Mouse (Mus musculus) layer of hippocampus, postnatal 36 days (tissue): ENCODE data around the gene Draxin. TPM values are rescaled to one million over a fixed set of nuclear protein-coding genes. Genes with fewer than 3 reads are reported as not detected.
"Not testable (repeated sequence)": the region's sequence is repeated elsewhere in the genome, so short reads cannot be mapped to it uniquely, and the experiment has no call there.

Source experiments
- DNase-seq, 2 experiments: peaks; one replicate each; pipeline ENCODE4 v3.0.0; 2022
- total RNA-seq, 2 experiments: library from RNA; stranded (reverse); gene quantifications; 2 replicates each; pipeline ENCODE4 v1.2.3; 2021

Gene Draxin
- total RNA-seq, 2 experiments from 2014 or later, result 1.3 to 1.6 TPM

- DNase-seq, result peak; percentile 81
These were observed 21.0 kb upstream of the Draxin start, which contains the start of gene Fbxo6 for GRCm38 (mm10) chr4:148151267-148152168. TSS of gene Fbxo6 (minus strand) at chr4:148152140.

GRCm38 (mm10) chr4:148150953-148151266 lies 20.4 kb upstream of the Draxin start:
- DNase-seq, result no peak

GRCm38 (mm10) chr4:148150242-148150641 lies 19.7 kb upstream of the Draxin start:
- DNase-seq, result no peak

- no peak for DNase-seq
These were observed 19.0 kb upstream of the Draxin start for GRCm38 (mm10) chr4:148149540-148149939.

GRCm38 (mm10) chr4:148147714-148148113 lies 17.2 kb upstream of the Draxin start:
- DNase-seq, result no peak

GRCm38 (mm10) chr4:148143721-148144120 lies 13.2 kb upstream of the Draxin start:
- no peak for DNase-seq

GRCm38 (mm10) chr4:148140098-148141011 lies 9.9 kb upstream of the Draxin start:
- peak; percentile 94 for DNase-seq

GRCm38 (mm10) chr4:148139767-148140097 lies 9.2 kb upstream of the Draxin start:
- no peak for DNase-seq

- no peak for DNase-seq
These were observed 7.0 kb upstream of the Draxin start for GRCm38 (mm10) chr4:148137503-148137902.

GRCm38 (mm10) chr4:148134988-148135387 lies 4.5 kb upstream of the Draxin start:
- DNase-seq, result no peak

- DNase-seq, result no peak
These were observed 1.1 kb upstream of the Draxin start for GRCm38 (mm10) chr4:148131497-148132081.

- DNase-seq, result no peak
These were observed 365 bp downstream of the Draxin start, which contains the start of gene Mad2l2 for GRCm38 (mm10) chr4:148130133-148130532. TSS of gene Mad2l2 (plus strand) at chr4:148130384.

- DNase-seq, result no peak
These were observed 1.8 kb downstream of the Draxin start for GRCm38 (mm10) chr4:148128672-148129071.

GRCm38 (mm10) chr4:148128241-148128640 lies 2.3 kb downstream of the Draxin start:
- DNase-seq, result no peak

- DNase-seq, result no peak
These were observed 7.8 kb downstream of the Draxin start for GRCm38 (mm10) chr4:148122694-148123066.

- no peak for DNase-seq
These were observed 8.4 kb downstream of the Draxin start for GRCm38 (mm10) chr4:148121982-148122693.

- DNase-seq, result peak; percentile 69 to 73
These were observed 9.1 kb downstream of the Draxin start for GRCm38 (mm10) chr4:148121362-148121761.

- no peak for DNase-seq
These were observed 9.9 kb downstream of the Draxin start for GRCm38 (mm10) chr4:148120555-148120954.

- DNase-seq, result not testable (repeated sequence)
These were observed 10.9 kb downstream of the Draxin start for GRCm38 (mm10) chr4:148119578-148119977.

- DNase-seq, result no peak
These were observed 13.1 kb downstream of the Draxin start for GRCm38 (mm10) chr4:148117392-148117791.

GRCm38 (mm10) chr4:148116657-148117056 lies 13.8 kb downstream of the Draxin start:
- no peak for DNase-seq

GRCm38 (mm10) chr4:148115467-148115866 lies 15.0 kb downstream of the Draxin start:
- no peak for DNase-seq
